Mouse (Mus musculus): Measurements from ENCODE around the gene Dusp7.

Gene Dusp7

DNA sequence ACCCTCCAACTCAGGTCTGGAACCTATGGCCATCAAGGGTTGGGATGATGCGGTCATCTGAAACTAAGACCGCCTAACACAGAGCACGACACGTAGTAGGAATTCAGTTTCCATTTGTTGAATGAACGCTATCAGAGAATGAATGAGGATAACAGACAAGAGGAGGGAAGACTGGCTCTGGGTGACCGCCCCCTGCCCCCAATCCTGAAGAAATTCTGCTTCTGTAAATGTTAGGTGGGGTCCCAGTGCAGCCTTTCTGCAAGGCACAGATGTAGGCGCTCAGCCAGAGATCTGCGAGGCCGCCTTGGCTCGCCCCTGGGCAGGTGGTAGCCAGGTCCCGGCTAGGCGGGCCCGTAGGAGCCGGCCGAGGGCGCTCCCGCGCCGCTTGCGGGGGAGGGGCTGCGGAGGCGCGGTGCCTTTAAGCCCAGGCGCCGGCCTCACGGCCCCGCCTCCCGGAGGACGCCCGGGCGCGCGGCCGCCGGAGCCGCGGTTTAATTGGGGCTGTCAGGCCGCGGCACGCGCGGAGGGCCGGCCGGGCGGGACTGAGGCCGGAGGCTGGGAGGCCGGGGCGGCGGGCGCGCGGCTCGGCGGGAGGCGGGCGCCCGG, at the start of gene Dusp7:
Gene Dusp7 (plus strand): TSS at position 521 of the 606 bp plus-strand sequence.
- peak in 1 of 2 experiments; percentile 49 for DNase-seq (ENCODE audit: low read depth in 1 of 2, low spot score in 2 of 2)

DNA sequence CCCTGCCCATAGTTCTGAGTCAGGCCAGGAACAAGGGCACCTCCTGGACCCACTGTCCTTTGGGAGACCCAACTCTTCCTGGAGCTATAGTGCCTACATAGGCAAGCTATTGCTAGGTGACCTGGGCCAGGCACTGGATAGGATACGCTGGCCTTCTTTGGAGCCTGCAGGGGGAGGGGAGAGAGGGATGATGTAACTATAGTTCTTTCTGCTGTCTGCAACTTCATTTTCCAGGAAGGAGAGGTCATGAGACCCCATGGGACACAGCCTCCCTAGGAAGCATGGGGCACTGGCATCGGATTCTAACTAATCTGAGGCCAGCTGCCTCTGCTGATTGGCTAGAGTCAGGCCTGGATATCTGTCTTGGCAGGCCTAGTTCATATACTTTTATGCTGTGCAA, 49.3 kb upstream of the Dusp7 start:
- DNase-seq (ENCODE audit: low read depth in 1 of 2, low spot score in 2 of 2), result no peak

DNA sequence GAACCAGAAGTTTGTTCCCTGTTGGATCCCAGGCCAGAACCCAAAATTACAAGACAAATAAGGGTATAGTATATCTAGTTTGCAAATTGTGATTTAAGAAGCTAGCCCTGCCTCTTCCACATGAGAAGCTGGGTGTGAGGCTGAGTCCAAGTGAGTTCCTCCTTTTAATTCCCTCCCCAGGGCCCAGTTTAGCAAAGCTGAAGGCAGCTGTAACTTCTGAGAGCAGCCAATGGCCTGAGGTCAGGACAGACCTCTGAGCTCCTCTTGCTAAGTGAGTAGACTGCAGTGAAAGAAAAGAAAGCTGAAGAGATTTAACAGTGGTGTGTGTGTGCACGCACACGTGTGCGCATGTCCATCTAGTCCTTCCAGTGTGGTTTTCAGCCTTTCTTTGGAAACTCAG, 45.9 kb upstream of the Dusp7 start:
- DNase-seq (ENCODE audit: low read depth in 1 of 2, low spot score in 2 of 2), result no peak

DNA sequence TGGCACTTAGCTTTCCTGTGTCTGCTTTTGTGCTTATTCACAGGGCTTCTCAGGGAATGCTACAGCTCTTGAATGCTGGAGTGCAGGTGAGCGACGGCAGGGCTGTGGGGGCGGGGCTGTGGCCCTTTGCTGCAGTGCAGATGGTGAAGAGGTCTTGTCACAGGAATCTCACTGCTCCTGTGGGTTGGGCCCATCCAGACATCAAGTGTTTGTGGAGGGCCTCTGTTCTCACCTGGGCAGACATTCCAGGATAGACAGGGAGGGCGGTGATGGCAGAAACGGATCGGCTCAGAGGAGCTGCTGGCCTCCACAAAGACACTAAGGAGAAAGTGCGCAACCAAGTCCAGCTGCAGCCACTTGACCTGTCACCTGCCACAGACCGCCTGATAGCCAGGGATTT, 42.2 kb upstream of the Dusp7 start:
- DNase-seq (ENCODE audit: low read depth in 1 of 2, low spot score in 2 of 2), result no peak

DNA sequence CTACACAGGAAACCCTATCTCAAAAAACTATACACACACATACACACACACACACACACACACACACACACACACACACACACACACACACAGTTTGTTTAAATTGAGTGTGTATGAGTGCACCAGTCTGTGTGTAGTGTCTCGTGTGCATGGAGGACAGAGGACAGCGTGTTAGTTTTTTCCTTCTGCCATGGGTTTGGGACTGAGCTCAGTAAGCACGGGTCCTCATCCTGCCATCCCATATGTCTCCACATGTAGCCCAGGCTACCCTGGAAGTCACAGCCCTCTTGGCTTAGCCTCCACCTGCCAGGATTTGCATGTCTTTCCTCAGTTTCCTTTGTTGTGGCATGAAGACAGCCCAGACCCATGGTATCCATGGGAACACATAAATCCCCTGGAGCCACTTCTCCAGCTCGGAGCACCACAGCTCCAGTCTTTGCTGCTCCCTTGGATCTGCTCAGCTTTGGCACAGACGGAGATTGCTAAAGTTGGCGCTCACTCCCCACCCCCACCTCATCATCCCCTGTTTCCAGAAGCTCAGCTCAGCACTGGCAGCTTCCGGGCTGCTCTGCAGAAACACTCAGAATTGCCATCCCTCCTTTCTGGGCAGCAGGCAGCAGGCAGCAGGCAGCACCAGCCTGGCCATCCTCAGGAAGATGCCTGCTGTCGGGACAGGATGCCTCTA, 41.2 kb upstream of the Dusp7 start:
- no peak for DNase-seq (ENCODE audit: low read depth in 1 of 2, low spot score in 2 of 2)

DNA sequence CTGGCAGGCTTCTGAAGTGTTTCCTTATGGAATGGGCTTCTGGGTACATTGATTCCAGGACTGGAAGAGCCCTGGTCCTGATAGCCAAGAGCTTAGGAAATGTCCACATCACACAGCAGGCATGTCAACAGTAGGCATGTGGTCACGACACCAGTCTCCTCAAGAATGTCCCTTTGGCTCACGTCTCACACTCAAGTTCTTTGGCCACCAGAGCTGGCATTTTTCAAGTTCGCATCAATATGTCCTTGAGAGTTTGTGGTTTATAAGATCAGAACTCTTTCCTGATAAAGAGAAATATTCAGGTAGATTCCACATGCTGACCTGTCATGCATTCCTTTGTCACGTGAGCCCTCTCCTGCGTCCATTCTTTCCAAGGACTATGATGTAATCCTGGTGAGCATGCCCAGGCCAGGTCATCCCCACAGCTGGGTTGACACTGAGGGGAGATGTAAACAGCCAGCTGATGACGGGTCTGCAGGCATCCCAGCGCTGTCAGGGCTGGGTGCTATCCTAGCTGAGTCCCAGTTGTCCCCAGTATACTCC, 40.3 kb upstream of the Dusp7 start:
- DNase-seq (ENCODE audit: low read depth in 1 of 2, low spot score in 2 of 2), result no peak

DNA sequence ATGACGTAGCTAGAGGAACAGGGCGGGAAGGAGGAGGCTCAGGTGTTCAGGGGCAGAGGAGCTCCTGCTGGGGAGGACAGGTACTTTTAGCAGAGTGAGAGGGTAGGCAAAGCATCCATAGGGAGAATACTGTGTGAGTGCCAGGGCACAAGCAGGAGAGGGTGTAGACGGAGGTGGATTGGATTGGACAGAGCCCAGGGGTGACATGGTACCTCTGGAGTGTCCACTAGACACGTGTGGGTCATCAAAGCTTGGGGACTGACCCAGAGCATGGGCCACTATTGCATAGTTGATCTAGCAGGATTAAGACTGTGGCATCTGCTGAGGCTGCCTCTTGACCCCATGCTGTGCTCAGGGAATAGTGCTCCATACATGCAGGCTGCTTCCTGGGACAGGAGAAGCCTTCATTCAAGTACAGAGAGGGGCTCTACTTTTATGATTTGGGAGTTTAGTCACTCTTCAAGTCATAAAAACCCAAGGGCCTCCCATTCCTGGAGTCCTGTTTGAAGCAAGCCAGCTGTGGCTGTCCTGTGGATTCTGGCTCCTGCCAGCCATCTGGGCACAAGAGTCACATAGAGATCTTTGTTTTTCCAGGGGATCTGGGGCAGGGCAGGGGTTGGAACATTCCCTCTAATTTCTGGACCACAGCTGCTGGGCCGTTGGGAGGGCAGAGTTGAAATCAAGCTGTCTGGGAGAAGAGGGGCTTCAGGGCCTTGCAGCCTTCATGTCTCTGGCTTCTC, 39.5 kb upstream of the Dusp7 start:
- DNase-seq (ENCODE audit: low read depth in 1 of 2, low spot score in 2 of 2), result no peak

DNA sequence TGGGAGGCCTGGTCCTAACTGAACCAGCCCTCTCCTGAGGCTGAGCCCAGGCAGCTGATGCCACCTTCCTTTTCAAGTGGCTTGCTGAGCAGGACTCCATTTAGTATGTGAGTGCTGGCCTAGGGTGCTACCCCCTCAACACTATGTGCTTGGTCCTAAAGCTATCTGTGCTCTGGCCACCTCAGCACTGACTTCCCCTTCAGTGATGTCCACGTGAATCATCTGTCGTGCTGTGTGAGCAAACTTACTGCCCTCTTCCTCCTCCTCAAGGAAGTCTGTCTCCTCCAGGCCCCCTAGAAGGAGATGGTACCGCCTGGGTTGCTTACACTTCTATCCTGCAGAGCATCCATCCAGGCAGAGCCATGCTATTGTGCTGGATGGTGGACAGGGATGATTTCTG, 35.7 kb upstream of the Dusp7 start:
- DNase-seq (ENCODE audit: low read depth in 1 of 2, low spot score in 2 of 2), result no peak

DNA sequence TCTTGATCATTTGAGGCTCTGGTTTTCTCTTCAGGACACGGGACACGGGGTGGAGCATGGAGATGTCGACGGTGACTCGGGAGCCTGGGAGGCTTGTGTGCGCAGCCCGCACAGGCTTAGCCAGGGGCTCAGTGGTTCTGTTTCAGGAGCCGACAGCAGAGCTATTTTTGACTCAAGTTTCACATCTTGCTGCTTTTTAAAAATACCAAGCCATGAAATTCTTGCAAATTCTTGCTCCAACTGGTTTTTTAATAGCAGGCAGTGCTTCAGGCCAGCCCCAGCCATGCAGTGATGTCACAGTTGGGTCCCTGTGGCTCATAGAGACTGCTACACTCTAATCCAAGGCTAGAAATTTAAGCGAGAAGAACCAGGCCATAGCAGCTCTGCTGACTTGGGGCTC, 30.8 kb upstream of the Dusp7 start:
- no peak for DNase-seq (ENCODE audit: low read depth in 1 of 2, low spot score in 2 of 2)

DNA sequence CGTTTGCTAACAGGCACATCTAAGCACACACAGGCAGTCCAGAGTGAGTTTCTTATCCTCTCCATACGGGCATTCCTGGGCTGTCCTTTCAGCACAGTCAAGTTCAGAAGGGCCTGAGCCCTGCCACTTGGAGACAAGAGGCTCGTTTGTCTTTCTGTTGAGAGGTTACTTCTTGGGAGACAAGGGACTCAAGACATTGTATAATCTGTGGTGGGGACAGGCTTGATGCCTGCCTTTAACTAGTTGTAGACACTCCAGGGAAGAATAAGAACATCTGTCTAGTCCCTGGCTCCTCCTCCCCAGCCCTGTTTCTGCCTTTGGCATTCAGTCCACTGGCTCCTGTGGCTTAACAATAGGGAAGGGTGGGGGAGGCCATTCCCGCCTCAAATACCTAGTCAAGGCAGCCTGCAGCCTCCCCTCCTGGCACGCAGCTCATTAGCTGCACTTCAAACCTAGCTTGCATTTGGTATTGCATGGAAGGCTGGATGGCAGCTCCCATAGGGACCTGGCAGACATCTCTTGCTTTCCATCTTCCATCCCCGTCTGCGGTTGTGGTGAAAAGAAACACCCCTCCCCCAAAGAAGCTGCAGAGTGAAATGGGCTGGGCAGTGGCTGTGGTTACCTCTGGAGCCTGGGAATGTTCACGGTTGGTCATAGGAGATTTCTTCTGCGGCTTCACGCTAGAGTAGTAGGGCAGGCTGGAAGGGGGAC, 29.8 kb upstream of the Dusp7 start:
- no peak for DNase-seq (ENCODE audit: low read depth in 1 of 2, low spot score in 2 of 2)

DNA sequence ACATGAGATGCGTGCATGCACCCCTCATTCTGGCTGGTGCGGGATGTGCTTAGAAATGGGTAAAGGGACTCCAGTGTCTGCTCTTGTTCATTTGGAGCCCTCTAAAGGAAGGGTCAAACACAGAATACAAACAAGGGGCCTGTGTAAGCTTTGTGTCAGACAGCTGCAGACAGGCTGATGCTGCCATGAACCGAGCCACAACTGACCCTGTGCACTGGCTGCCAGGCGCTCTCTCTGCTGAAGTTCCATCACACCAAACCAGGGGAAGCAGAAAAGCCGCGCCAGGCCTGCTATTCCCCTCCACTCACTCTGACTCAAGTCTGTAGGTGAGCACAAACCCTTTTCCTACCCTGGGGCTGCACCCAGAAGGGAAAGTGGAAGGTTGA, 29.3 kb upstream of the Dusp7 start:
- DNase-seq (ENCODE audit: low read depth in 1 of 2, low spot score in 2 of 2), result no peak

DNA sequence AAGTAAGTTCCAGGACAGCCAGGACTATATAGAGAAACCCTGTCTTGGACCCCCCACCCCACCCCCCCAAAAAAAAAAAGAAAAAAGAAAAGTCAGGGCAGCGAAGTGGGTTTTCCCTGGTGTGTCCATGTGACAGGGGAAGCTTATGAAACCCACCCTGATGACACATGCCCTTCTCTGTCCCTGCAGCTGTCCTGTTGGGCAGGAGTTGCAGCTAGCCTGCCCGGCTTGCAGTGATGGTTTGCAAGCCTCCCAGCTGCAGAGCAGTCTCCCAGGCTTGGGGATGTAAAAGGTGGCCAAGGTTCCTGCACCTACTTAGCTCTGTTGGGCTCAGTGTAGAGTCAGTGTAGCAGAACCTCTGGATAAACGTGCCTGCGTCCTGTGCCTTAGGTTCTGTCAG, 28.7 kb upstream of the Dusp7 start:
- no peak for DNase-seq (ENCODE audit: low read depth in 1 of 2, low spot score in 2 of 2)

DNA sequence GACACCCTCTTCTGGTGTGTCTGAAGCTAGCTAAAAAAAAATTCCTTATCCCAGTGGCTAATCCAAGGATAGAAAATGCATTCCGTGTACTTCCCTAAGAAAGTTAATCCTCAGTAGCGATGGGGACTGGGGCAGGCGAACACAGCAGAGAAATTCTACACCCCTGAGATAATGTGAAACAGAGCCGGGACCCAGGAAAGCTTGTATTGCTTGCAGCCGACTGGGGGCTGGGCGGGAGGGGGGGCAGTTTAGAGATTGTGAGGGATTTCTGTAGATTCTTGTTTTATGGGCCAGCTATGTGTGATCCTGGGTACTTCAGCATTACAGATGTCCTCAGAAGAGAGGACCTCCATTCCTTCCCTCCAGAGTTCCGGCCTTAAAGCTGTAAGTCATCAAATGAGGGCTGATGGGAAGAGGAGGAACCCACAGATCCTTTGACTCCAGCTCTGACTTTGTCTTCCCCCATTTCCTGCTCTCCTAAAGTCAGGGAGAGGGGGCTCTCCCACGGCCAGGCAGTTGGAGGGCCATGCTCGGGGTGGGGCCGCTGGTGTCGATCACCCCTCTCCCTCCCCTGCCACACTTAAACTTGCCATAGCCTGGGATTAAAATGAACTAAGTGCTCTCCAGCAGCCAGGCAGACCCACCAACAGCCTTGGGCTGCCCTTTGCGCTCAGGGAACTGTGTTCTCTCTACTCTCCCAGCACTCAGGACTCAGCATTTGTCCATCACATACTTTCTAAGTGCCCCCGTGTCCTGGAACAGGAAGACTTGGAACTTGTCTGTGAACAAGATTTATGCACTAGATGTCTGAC, 27.7 kb upstream of the Dusp7 start:
- no peak for DNase-seq (ENCODE audit: low read depth in 1 of 2, low spot score in 2 of 2)

DNA sequence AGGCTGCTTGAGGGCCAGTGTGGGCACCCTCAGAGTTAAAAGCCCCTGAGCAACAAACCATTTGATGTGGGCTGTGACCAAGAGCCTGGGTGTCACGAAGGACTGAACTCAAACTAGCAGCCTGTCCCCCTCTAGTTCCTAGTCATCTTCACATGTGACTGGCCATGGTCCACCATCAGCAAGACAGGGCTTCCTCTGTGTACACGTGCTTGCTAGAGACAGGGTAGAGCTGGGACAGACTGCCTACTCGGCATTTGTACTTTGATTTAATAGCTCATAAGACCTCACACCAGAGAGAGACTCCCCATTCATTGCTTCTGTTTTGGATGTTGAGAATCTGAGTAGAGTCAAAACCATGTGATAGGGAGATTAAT, 27.1 kb upstream of the Dusp7 start:
- DNase-seq (ENCODE audit: low read depth in 1 of 2, low spot score in 2 of 2), result no peak

DNA sequence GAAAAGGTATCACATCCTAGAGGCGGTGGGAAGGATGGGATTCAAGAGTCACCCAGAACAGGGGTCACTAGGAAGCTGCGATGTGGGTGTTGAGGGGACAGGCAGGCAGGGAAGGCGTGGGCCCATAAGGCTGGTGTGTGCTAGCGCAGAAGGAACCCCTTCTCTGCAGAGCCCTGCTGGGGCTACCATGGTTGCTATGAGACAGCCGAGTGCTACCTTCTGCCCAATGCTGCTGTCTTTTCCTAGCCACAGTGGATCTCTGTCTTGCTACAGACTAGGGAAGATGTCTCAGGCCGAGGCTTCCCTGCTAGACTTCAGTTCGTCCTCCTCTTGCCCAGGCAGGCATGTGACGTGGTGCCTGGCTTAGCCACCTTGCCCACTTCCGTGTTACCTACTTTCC, 25.9 kb upstream of the Dusp7 start:
- no peak for DNase-seq (ENCODE audit: low read depth in 1 of 2, low spot score in 2 of 2)

DNA sequence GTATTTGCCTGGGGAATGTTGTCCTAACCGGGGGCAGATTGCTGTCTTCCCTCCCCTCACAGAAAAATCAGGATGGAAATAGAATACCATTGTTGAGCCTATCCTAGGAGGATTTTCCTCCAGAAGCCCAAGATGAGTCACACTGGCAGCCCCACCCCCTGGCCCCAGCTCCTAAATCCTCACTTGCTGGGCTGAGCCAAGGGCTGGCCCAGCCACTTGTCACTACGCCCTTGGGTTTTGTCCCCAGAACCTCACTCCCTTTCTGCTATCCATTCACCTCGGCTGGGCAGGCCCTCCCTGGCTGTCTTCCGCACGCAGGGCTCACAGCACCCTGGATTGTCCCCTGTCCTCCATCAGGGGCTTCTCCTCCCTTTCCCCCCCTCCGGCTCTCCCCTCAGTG, 23.3 kb upstream of the Dusp7 start:
- no peak for DNase-seq (ENCODE audit: low read depth in 1 of 2, low spot score in 2 of 2)

DNA sequence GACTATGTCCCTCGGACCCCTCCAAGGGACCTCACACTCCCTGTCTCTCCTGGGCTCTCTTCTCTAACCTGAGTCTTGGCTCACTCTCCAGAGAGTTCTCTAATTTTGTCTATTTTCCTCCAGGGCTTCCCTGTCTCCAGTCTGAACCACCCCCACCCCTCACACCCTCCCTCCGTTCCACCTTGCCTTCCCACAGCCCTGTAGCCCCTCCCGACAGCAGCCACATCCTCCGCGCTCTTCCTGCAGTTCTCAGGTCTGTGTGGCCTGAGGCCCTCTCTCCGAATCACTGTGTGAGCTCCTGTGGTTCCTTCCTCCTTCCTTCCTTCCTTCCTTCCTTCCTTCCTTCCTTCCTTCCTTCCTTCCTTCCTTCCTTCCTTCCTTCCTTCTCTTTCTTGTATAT, 22.8 kb upstream of the Dusp7 start:
- no peak for DNase-seq (ENCODE audit: low read depth in 1 of 2, low spot score in 2 of 2)

DNA sequence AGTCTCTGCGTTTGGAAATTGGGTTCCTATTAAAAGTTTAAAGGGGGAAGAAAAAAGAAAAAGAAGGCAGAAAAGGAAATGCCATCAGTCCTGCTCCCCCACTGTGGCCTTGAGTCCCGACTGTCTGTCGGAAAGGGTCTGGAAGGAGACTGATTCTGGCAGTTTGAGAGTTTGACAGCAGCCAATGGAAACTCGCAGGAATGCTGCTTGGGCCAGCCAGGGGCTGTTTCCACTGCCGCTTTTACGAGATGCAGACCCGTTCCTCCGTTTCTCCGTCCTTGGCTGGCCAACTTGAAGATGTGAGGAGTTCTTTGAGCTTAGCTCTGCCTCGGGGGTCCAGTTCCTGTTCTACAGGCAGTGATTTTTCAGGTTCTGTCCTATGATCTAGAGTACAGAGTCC, 20.2 kb upstream of the Dusp7 start:
- no peak for DNase-seq (ENCODE audit: low read depth in 1 of 2, low spot score in 2 of 2)

DNA sequence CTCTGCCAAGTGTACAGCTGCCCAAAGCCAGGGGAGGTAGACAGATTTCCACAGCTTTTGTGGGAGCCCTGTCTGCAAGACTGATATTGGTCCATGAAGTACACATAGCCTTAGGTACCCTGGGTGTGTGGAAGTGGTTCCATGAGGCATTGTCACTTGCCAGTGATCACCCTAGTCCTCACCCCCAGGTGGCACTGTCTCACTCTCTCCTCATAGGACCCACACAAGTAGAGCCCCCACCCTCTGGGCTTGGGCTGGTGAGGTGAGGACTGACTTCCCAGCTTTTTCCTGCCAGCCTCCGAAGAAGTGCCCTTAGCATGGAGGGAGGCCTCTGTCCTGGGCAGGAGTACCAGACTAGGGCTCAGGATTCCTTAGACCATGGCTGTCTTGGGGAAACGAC, 19.4 kb upstream of the Dusp7 start:
- DNase-seq (ENCODE audit: low read depth in 1 of 2, low spot score in 2 of 2), result no peak

DNA sequence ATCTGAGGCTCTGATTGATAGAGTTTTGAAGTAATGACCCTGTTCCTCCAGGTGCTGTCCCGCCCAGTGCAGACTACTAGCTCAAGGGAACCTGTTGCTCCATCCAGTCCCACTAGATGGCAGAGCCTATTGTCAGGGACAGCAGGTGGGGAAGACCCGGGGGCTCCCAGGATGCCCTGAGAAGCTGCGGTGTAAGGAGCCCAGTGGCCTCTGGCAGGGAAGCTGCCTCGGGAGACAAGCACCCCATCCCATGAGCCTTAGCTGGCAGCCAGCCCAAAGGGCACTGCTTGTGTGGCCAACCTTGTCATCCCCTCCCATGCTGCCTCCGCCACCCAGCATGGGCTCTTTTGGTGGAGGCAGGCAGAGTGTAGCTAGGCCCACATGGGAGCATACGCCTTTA, 17.3 kb upstream of the Dusp7 start:
- DNase-seq (ENCODE audit: low read depth in 1 of 2, low spot score in 2 of 2), result no peak

DNA sequence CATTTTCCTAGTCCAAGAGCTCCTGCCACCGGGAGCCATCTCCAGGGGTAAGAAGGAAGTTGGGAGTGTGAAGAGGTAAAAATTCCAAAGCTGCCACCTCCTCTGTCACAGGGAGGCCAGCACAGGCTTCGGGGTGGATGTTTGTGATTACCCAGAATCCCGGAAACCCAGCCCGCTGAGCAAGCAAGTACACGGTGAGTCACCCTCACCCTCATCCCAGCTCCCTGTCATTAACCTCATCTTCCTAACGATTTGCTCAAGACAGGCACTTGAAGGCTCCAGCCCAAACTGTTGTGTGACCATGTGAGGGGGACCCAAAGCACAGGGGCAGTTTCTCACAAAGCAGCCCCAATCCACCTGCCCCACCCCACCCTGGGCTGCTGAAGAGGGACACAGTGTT, 14.7 kb upstream of the Dusp7 start:
- no peak for DNase-seq (ENCODE audit: low read depth in 1 of 2, low spot score in 2 of 2)

Measured in monocyte, adult 2 months (primary cell).